Mouse (Mus musculus): ENCODE measurements at regions not wholly inside any gene's neighbourhood (a gene's known extent, or its start where the extent isn't known, plus 50 kb on each side); places are given as distances from the start of the nearest gene placed in this dataset.

GRCm38 (mm10) chr2:74201608-74202323 is 290.6 kb upstream of the Atp5g3 start:
- WGBS, result 62% methylated on average over 11 of the region's 11 CpGs
- no peaks in the 10 kb centered on the region for H3K4me1 ChIP-seq (ENCODE audit: control insufficient read depth, insufficient read depth, low read length)
- TF ChIP-seq POLR2A (IDR thresholded peaks at IDR 0.05; ENCODE audit: borderline replicate concordance, control insufficient read depth, low read depth, low read length), result no peak
- no peak for TF ChIP-seq CTCF (IDR thresholded peaks at IDR 0.05; ENCODE audit: control insufficient read depth, insufficient read depth, low read length)
- no peak overlapping the region for H3K27ac ChIP-seq (ENCODE audit: control insufficient read depth, insufficient read depth, low read depth, low read length, poor library complexity)
- no peak overlapping the region for H3K4me3 ChIP-seq (replicated peaks; ENCODE audit: control insufficient read depth, low read depth, low read length)

DNA sequence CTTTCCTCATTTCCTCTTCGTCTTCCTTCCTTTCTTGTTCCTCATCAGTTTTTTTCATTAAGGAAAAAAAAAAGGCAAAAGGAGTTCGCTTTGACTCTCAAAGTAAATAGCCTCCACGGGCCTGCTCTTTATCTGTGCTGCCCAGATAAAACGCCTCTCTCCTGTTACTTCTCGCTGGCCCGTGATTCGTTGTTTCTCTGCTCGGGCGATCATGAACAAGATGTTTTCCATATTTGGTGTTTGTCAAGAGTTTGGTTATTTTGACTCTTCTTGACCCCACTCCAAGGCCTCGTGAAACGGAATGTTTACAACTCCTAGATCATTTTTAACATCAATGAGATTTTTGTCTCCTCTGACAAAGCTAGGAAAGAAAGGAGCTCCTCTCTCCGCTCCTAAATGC is 288.4 kb upstream of the Atp5g3 start:
- whole genome bisulfite sequencing, result 59% methylated on average over 12 of the region's 12 CpGs
- Histone ChIP-seq H3K4me3 (replicated peaks; ENCODE audit: control insufficient read depth, low read depth, low read length) (no peak overlapping the region), H3K27ac (ENCODE audit: control insufficient read depth, insufficient read depth, low read depth, low read length, poor library complexity) (no peak overlapping the region), H3K4me1 (ENCODE audit: control insufficient read depth, insufficient read depth, low read length) (no peaks in the 10 kb centered on the region)
- no peak for TF ChIP-seq POLR2A (IDR thresholded peaks at IDR 0.05; ENCODE audit: borderline replicate concordance, control insufficient read depth, low read depth, low read length)
- TF ChIP-seq CTCF (IDR thresholded peaks at IDR 0.05; ENCODE audit: control insufficient read depth, insufficient read depth, low read length), result no peak

DNA sequence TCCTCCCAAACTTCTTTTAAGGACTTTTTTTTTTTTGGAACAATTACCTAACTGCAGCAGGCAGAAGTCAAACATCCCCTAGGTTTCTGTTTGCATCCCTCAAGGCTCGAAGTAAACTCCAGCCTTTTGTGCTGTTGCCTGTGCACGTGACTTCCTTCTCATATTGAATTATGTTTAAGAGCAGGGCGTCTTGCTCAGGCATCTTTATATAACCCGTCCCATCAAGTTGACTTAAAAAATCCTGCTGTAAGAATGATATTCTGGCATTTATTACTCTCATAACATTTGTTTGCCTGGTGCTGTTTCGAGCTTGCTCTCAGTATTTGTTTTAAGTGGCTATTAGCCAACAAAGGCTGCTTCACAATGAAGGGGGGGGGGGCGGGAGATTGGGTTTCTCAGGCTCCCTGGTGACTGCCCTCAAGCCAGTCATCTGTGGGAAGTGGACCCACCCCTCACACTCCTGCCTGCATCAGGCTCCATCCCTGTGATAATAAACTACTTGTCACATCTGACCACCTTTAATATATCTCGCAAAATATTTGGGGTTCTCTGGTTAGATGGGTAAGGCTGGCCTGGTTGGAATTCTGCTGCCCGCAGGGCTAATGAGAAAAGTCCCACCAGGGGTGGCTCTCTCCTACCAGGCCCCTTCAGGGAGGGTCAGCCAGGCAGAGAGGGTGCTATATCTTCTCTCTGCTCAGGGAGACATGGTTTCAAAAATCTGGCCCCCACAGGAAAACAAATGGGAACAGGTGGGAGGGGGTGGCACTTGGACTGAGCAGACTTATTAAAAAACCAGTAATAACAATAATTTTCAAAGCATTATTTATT is 277.1 kb upstream of the Atp5g3 start:
- Histone ChIP-seq H3K27ac (ENCODE audit: control insufficient read depth, insufficient read depth, low read depth, low read length, poor library complexity) (no peak overlapping the region), H3K4me1 (ENCODE audit: control insufficient read depth, insufficient read depth, low read length) (no peaks in the 10 kb centered on the region), H3K4me3 (replicated peaks; ENCODE audit: control insufficient read depth, low read depth, low read length) (no peak overlapping the region)
- TF ChIP-seq POLR2A (IDR thresholded peaks at IDR 0.05; ENCODE audit: borderline replicate concordance, control insufficient read depth, low read depth, low read length), result no peak
- 37% methylated on average over 8 of the region's 8 CpGs for WGBS

GRCm38 (mm10) chr2:74178106-74178505 is 267.0 kb upstream of the Atp5g3 start:
- no peak overlapping the region for H3K4me3 ChIP-seq (replicated peaks; ENCODE audit: control insufficient read depth, low read depth, low read length)
- no peaks in the 10 kb centered on the region for H3K4me1 ChIP-seq (ENCODE audit: control insufficient read depth, insufficient read depth, low read length)
- TF ChIP-seq POLR2A (IDR thresholded peaks at IDR 0.05; ENCODE audit: borderline replicate concordance, control insufficient read depth, low read depth, low read length), result no peak
- TF ChIP-seq CTCF (IDR thresholded peaks at IDR 0.05; ENCODE audit: control insufficient read depth, insufficient read depth, low read length), result no peak
- WGBS, result 91% methylated on average over 1 of the region's 1 CpGs
- no peak overlapping the region for H3K27ac ChIP-seq (ENCODE audit: control insufficient read depth, insufficient read depth, low read depth, low read length, poor library complexity)

DNA sequence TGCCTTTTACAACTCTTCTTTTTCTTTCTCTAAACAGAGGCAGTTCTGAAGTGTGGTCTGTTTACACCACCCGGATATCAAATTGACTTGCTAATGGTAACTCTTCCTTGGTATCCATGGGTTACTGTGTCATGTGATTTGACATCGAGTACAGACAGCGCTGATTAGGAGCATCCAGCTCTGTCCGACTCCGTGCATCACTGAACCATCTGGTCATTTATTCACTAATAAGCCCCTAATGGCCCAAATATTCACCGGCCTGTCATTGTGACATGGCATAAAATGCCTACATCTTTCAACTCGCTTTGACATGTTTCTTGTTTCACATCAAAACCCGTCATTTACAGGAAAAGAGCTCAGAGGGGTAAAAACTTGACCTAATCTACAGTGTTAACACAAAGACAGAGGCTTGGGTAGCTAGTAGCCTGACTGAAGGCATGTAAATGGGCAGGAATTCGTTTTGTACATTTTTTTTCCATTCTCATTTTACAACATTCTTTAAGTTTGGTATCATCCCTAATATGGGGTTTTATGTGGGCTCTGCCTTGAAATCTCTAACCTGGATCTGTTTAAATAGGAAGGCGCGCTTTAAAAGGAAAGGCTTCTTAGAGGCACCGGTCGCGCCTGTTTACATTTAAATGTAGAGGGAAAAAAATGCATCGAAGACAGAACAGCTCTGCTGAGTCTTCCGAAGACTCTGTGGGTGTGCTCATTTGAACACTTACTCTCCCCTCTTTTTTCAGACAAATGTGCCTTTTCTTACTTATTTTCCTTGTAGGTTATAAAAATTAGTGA is 257.8 kb upstream of the Atp5g3 start:
- 79% methylated on average over 16 of the region's 16 CpGs for WGBS
- TF ChIP-seq CTCF (IDR thresholded peaks at IDR 0.05; ENCODE audit: control insufficient read depth, insufficient read depth, low read length) (no peak), POLR2A (IDR thresholded peaks at IDR 0.05; ENCODE audit: borderline replicate concordance, control insufficient read depth, low read depth, low read length) (no peak)
- Histone ChIP-seq H3K4me3 (replicated peaks; ENCODE audit: control insufficient read depth, low read depth, low read length) (no peak overlapping the region), H3K27ac (ENCODE audit: control insufficient read depth, insufficient read depth, low read depth, low read length, poor library complexity) (no peak overlapping the region), H3K4me1 (ENCODE audit: control insufficient read depth, insufficient read depth, low read length) (no peaks in the 10 kb centered on the region)

- TF ChIP-seq CTCF (IDR thresholded peaks at IDR 0.05; ENCODE audit: control insufficient read depth, insufficient read depth, low read length) (no peak), POLR2A (IDR thresholded peaks at IDR 0.05; ENCODE audit: borderline replicate concordance, control insufficient read depth, low read depth, low read length) (no peak)
- Histone ChIP-seq H3K4me1 (ENCODE audit: control insufficient read depth, insufficient read depth, low read length) (no peaks in the 10 kb centered on the region), H3K4me3 (replicated peaks; ENCODE audit: control insufficient read depth, low read depth, low read length) (no peak overlapping the region), H3K27ac (ENCODE audit: control insufficient read depth, insufficient read depth, low read depth, low read length, poor library complexity) (no peak overlapping the region)
- 84% methylated on average over 17 of the region's 17 CpGs for WGBS
Measured at GRCm38 (mm10) chr2:74168307-74168706, 257.2 kb upstream of the Atp5g3 start.

DNA sequence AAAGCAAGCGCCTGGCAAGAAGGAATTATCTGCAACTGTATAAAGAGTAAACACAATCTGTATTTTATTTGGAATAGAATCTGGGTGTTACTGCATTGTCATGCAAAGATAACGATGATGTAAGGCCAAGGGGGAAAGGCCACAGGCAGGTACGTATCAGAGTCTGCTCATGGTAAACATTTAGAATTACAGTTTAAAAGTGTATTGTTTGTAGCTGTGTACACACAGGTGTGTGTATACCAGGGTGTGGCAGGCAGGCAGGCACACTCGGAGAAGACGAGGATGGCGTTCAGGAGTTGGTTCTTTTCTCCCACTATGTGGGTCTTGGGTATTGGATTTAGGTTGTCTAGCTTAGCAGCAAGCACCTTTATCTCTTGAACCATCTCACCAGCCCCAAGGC is 242.9 kb upstream of the Atp5g3 start:
- no peaks in the 10 kb centered on the region for H3K4me1 ChIP-seq (ENCODE audit: control insufficient read depth, insufficient read depth, low read length)
- TF ChIP-seq CTCF (IDR thresholded peaks at IDR 0.05; ENCODE audit: control insufficient read depth, insufficient read depth, low read length) (no peak), POLR2A (IDR thresholded peaks at IDR 0.05; ENCODE audit: borderline replicate concordance, control insufficient read depth, low read depth, low read length) (no peak)
- H3K4me3 ChIP-seq (replicated peaks; ENCODE audit: control insufficient read depth, low read depth, low read length), result no peak overlapping the region
- 87% methylated on average over 6 of the region's 6 CpGs for WGBS
- no peak overlapping the region for H3K27ac ChIP-seq (ENCODE audit: control insufficient read depth, insufficient read depth, low read depth, low read length, poor library complexity)

- Histone ChIP-seq H3K4me3 (replicated peaks; ENCODE audit: control insufficient read depth, low read depth, low read length) (no peak overlapping the region), H3K4me1 (ENCODE audit: control insufficient read depth, insufficient read depth, low read length) (no peaks in the 10 kb centered on the region), H3K27ac (ENCODE audit: control insufficient read depth, insufficient read depth, low read depth, low read length, poor library complexity) (no peak overlapping the region)
- WGBS, result 63% methylated on average over 5 of the region's 5 CpGs
- TF ChIP-seq POLR2A (IDR thresholded peaks at IDR 0.05; ENCODE audit: borderline replicate concordance, control insufficient read depth, low read depth, low read length) (no peak), CTCF (IDR thresholded peaks at IDR 0.05; ENCODE audit: control insufficient read depth, insufficient read depth, low read length) (no peak)
Measured at GRCm38 (mm10) chr2:74153247-74153850, 242.2 kb upstream of the Atp5g3 start.

All from bone marrow, adult 2 months (tissue).